Mouse (Mus musculus) embryonic stem cell, embryonic (primary cell): ENCODE measurements around the gene Vmn1r36.
"Not testable (repeated sequence)": the region's sequence is repeated elsewhere in the genome, so short reads cannot be mapped to it uniquely, and the experiment has no call there.

Experiments
- CTCF ChIA-PET, 4 experiments: fragments of 300-600 bp in 2 of 4; fragments of 350-600 bp in 2 of 4; sonication (Branson Sonifier 250); formaldehyde crosslinking; loops; one replicate each; lab custom pipeline; 2022; ENCODE audit warnings: inconsistent platforms in 2 of 4; lab: Charles Lee
- POLR2A ChIA-PET, 4 experiments: fragments of 300-600 bp in 2 of 4; fragments of 350-600 bp in 2 of 4; sonication (Branson Sonifier 250); formaldehyde crosslinking; loops; one replicate each; lab custom pipeline; 2022; ENCODE audit warnings: antibody characterized with exemption in 4 of 4, inconsistent platforms in 1 of 4; lab: Charles Lee

Gene Vmn1r36

DNA sequence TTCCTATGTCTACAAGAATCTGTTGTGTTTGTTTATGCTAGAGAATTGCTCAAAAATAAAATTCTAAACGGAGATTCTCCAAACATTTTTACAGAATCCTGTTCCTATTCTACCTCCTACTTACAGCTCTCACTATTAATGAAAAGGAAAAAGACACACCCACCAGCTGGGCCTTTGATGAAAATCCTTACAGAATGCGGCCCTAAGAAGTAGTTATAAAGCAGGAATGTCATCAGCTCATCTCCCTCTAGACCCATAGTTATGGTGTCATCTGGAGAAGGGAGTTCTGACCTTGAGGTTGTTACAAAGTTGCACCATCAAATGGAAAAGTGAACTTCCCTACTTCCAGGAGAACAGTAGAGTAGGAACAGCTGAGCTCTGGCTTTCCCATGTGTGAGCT is at the start of gene Vmn1r36:
Gene Vmn1r36, minus strand, starts transcription at position 101 of the 400 bp plus-strand sequence.
- CTCF ChIA-PET, result not testable (repeated sequence)

DNA sequence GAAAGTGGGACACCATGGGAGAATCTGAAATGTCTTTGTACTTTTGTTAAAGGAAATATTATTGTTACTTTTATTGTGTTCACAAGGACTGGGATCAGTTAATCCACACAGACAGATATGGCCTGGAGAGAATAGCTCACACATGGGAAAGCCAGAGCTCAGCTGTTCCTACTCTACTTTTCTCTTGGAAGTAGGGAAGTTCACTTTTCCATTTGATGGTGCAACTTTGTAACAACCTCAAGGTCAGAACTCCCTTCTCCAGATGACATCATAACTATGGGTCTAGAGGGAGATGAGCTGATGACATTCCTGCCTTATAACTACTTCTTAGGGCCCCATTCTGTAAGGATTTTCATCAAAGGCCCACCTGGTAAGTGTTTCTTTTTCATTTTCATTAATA is 10.1 kb upstream of the Vmn1r36 start, which contains the start of gene Vmn1r37:
Gene Vmn1r37, plus strand, starts transcription at position 301 of the 400 bp plus-strand sequence.
- POLR2A ChIA-PET, CTCF ChIA-PET: not testable (repeated sequence)

More for the DNA sequence above, at the start of gene Vmn1r36:
- POLR2A ChIA-PET, result not testable (repeated sequence)

DNA sequence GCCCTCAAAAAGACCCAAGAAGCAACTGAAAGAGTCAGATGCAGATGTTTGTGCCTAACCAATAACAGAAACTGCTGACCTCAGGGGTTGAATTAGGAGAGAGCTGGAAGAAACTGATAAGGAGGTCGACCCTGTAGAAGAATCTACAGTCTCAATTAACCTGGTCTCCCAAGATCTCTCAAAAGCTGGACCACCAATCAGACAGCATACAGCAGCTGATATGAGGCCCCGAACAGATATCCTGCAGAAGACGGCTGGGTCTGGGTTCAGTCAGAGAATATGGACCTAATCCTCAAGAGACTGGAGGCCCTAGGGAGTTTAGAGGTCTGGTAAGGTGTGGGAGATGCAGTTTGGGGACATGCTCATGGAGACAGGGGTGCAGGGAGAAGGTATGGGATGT is 5.1 kb downstream of the Vmn1r36 start:
- ChIA-PET CTCF (no interaction called here), POLR2A (no interaction called here)

DNA sequence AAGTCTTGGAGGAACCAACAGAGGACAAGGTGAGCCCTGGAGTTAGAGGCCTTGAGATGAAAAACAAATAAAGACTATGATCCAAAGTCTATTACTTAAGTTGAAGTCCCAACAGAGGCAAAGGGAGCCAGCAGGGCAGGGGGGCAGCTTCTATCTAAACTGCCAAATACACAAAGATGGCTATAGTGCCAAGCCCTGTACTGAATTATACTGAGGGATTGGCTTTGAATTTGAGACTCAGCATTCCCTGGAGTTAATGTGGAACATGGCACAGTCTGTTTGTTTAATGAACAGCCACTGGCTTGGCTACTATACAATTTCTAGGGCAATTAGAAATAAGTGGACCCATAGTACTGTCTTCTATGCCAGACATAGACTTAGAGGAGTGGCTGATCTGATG is 10.1 kb downstream of the Vmn1r36 start:
- ChIA-PET POLR2A (no interaction called here), CTCF (no interaction called here)

DNA sequence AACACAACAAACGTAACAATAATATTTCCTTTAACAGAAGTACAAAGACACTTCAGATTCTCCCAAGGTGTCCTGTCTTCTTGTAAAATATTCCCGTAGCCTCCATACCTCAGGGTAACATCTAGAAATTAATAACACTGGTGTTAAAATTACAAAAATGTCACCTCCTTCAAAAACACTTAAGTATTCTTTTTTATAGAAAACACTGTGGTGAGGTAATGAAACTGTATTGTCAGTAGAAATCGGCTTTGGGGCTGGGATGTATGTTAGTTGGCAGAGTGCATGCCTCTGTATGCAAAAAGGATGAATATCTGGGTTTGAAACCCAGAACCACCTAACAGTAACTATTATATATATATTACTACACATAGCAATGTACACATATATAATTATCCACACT is 33.2 kb downstream of the Vmn1r36 start, which contains the start of gene Vmn1r35:
Gene Vmn1r35, minus strand, starts transcription at position 101 of the 400 bp plus-strand sequence.
- ChIA-PET POLR2A (no interaction called here), CTCF (no interaction called here)
